Mouse (Mus musculus): ENCODE measurements around the gene Plod1. TPM values are rescaled to one million over a fixed set of nuclear protein-coding genes. Genes with fewer than 3 reads are reported as not detected.
A peak's percentile ranks its signal among the peaks of the same experiment; 100 is the strongest.

The Plod1 gene
- polyA plus RNA-seq (2016; fragmentation: Nextera tagmentation; extraction: Ambion mirVana): 46.9 and 49.6 TPM in 2 replicates

- Histone ChIP-seq H3K4me2 (peak within 1 kb of the TSS; percentile 88), H3K4me3 (peak within 1 kb of the TSS; percentile 83), H3K4me1 (replicated peaks) (peaks cover 45% of the 10 kb centered on the region), H3K9me3 (replicated peaks) (no peaks in the 10 kb centered on the region), H3K27ac (ENCODE audit: poor library complexity, severe bottlenecking) (peak within 1 kb of the TSS; percentile 86), H3K27me3 (replicated peaks) (no peaks in the 10 kb centered on the region), H3K9ac (peak within 1 kb of the TSS; percentile 90), H3K36me3 (peaks cover 4% of the 10 kb centered on the region; the same call in 1 of the 2 replicates)
- 0% methylated on average over 51 of the region's 51 CpGs for WGBS
- peak; percentile 72 for ATAC-seq (ENCODE audit: insufficient number of reproducible peaks, low FRiP score)
These were observed at the start of gene Plod1 for GRCm38 (mm10) chr4:147936331-147936954. Gene Plod1 (minus strand): TSS chr4:147936767.

DNA sequence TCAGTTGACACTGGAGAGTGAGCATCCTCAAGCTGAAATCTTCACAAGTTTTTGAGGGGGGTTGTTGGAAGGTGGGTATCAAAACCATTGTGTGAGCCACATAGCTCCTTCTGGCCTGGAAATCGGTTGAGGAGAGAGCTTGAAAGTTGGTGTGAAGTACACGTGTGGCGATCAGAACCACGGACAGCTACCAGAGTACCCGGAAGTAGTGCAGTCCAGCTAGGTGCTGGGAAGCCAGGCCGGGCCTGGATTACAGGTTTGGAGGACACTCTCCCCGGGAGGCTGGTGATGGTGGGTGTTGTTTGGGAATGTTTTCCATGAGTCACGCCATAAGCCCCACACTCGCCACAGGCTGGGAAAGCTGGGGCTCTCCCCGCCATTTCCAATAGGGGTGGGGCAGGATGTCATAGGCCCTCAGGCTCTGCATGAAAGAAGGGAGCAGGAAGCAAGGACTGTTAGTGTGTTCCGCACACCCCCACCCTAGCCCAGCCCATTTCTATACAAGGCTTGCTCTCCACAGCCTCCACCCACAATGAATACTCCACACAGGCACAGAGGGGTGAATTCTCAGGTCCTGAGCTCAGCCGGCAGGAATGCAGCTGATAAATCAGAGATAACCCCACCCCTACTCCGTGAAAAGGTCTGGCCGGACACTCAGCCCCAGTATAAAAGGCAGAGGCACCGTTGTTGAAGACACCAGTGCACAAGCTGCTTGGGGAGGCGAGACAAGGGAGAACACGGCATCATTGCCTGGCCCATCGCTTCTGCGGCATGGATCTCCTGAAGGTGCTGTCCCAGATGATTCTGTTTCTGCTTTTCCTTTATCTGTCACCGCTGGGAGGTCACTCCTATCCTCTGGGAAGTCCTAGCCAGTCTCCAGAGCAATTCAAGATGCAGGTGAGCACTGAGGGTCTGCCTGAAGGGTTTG lies 48.9 kb upstream of the Plod1 start, which contains the start of gene Nppb:
Gene Nppb (plus strand): TSS at position 584 of the 928 bp plus-strand sequence.
- peak within 1 kb of the TSS; percentile 50 for H3K4me3 ChIP-seq
- 10% methylated on average over 20 of the region's 20 CpGs for WGBS
- H3K27me3 ChIP-seq (replicated peaks): peaks cover 8% of the 10 kb centered on the region; the same call in 1 of the 2 replicates
- no peaks in the 10 kb centered on the region for H3K36me3 ChIP-seq
- peaks cover 13% of the 10 kb centered on the region for H3K4me1 ChIP-seq (replicated peaks)
- no peaks in the 10 kb centered on the region for H3K9me3 ChIP-seq (replicated peaks)
- H3K4me2 ChIP-seq: peak within 1 kb of the TSS; percentile 62
- ATAC-seq (ENCODE audit: insufficient number of reproducible peaks, low FRiP score): peak; percentile 83
- H3K27ac ChIP-seq (ENCODE audit: poor library complexity, severe bottlenecking): peak within 1 kb of the TSS; percentile 85
- peak within 1 kb of the TSS; percentile 72 for H3K9ac ChIP-seq

- no peak overlapping the region for H3K4me2 ChIP-seq
- no peak for ATAC-seq (ENCODE audit: insufficient number of reproducible peaks, low FRiP score)
- 73% methylated on average over 7 of the region's 7 CpGs for WGBS
- peaks cover 8% of the 10 kb centered on the region for H3K9me3 ChIP-seq (replicated peaks)
- H3K9ac ChIP-seq: no peak overlapping the region
- no peaks in the 10 kb centered on the region for H3K4me1 ChIP-seq (replicated peaks)
- no peak overlapping the region for H3K4me3 ChIP-seq
- no peaks in the 10 kb centered on the region for H3K36me3 ChIP-seq
- peaks cover 23% of the 10 kb centered on the region; the same call in 1 of the 2 replicates for H3K27me3 ChIP-seq (replicated peaks)
- H3K27ac ChIP-seq (ENCODE audit: poor library complexity, severe bottlenecking): no peak overlapping the region
These were observed 42.9 kb upstream of the Plod1 start for GRCm38 (mm10) chr4:147979441-147979860.

DNA sequence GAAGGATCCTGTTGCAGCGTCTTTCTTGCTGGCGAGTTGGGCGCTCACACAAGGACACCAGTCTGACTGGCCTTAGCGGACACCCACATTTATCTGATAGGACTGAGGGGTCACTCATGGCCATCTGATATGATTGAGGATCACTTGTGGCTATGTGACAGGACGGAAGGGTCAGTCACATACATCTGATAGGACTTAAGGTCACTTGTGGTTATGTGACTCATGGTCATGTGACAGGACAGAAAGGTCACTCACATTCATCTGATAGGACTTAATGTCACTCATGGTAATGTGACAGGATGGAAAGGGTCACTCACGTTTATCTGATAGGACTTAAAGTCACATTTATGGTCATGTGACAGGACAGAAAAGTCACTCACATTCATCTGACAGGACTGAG lies 41.8 kb upstream of the Plod1 start:
- Histone ChIP-seq H3K27me3 (replicated peaks) (peaks cover 24% of the 10 kb centered on the region; the same call in 1 of the 2 replicates), H3K36me3 (no peaks in the 10 kb centered on the region), H3K4me2 (no peak overlapping the region), H3K27ac (ENCODE audit: poor library complexity, severe bottlenecking) (no peak overlapping the region), H3K9me3 (replicated peaks) (peaks cover 8% of the 10 kb centered on the region), H3K4me1 (replicated peaks) (no peaks in the 10 kb centered on the region), H3K4me3 (no peak overlapping the region), H3K9ac (no peak overlapping the region)
- 82% methylated on average over 6 of the region's 6 CpGs for WGBS
- no peak for ATAC-seq (ENCODE audit: insufficient number of reproducible peaks, low FRiP score)

DNA sequence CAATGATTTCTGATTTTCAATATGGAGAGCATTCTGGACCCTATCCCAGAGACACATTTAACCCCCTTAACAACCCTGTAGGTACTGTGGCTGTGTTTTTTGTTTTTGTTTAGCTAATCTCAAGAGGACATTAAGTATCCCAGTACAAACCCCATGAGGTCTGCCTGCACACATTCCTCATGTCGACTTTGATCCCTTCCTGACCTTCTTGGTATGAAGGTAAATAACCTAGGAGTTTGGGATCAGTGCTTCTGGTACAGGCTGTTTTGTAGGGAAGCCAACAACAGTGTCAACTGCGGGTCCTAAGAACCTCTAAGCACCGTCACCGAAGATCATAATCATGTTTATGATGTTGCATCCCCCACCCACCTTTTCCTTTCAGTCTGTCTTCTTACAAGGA lies 41.2 kb upstream of the Plod1 start:
- H3K9ac ChIP-seq: no peak overlapping the region
- no peak overlapping the region for H3K4me3 ChIP-seq
- no peak overlapping the region for H3K27ac ChIP-seq (ENCODE audit: poor library complexity, severe bottlenecking)
- 74% methylated on average over 4 of the region's 4 CpGs for WGBS
- H3K27me3 ChIP-seq (replicated peaks): peaks cover 30% of the 10 kb centered on the region; the same call in 1 of the 2 replicates
- ATAC-seq (ENCODE audit: insufficient number of reproducible peaks, low FRiP score): no peak
- no peak overlapping the region for H3K4me2 ChIP-seq
- no peaks in the 10 kb centered on the region for H3K36me3 ChIP-seq
- peaks cover 8% of the 10 kb centered on the region for H3K9me3 ChIP-seq (replicated peaks)
- H3K4me1 ChIP-seq (replicated peaks): no peaks in the 10 kb centered on the region

DNA sequence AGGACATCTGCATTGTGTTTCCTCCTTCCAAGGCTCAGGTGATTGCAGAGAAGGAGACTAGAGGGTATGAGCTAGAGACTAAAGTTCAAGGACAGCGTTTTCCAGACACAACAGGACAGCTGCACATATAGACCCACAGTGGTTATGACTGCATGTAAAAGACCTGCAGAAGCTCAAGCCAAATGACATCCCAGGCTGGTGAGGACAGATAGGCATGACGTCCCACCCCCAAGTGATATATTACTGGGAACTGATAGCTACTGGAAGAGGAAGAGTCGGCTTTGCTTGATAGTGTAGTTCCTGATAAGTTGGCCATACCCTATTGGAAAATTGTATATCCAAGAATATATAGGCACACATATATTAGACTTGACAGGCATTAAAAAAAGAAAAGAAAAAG lies 39.7 kb upstream of the Plod1 start:
- no peaks in the 10 kb centered on the region for H3K4me1 ChIP-seq (replicated peaks)
- H3K9ac ChIP-seq: no peak overlapping the region
- 43% methylated on average over 3 of the region's 3 CpGs for WGBS
- H3K4me2 ChIP-seq: no peak overlapping the region
- no peak for ATAC-seq (ENCODE audit: insufficient number of reproducible peaks, low FRiP score)
- H3K27me3 ChIP-seq (replicated peaks): peaks cover 33% of the 10 kb centered on the region
- peaks cover 8% of the 10 kb centered on the region for H3K9me3 ChIP-seq (replicated peaks)
- H3K4me3 ChIP-seq: no peak overlapping the region
- no peaks in the 10 kb centered on the region for H3K36me3 ChIP-seq
- H3K27ac ChIP-seq (ENCODE audit: poor library complexity, severe bottlenecking): no peak overlapping the region

- H3K4me2 ChIP-seq: peak overlapping the region; percentile 59
- H3K27me3 ChIP-seq (replicated peaks): peaks cover 38% of the 10 kb centered on the region
- 0 out of 2 replicates have a peak overlapping the region, but pooled peaks have one; percentile 0 for H3K4me3 ChIP-seq
- H3K9ac ChIP-seq: no peak overlapping the region
- H3K9me3 ChIP-seq (replicated peaks): no peaks in the 10 kb centered on the region
- WGBS: 6% methylated on average over 9 of the region's 9 CpGs
- peak; percentile 77 for ATAC-seq (ENCODE audit: insufficient number of reproducible peaks, low FRiP score)
- H3K4me1 ChIP-seq (replicated peaks): peaks cover 37% of the 10 kb centered on the region
- peak overlapping the region; percentile 88 for H3K27ac ChIP-seq (ENCODE audit: poor library complexity, severe bottlenecking)
- no peaks in the 10 kb centered on the region for H3K36me3 ChIP-seq
These were observed 32.8 kb upstream of the Plod1 start for GRCm38 (mm10) chr4:147969337-147969736.

- Histone ChIP-seq H3K4me2 (peak overlapping the region; percentile 59), H3K27ac (ENCODE audit: poor library complexity, severe bottlenecking) (peak overlapping the region; percentile 88), H3K27me3 (replicated peaks) (peaks cover 38% of the 10 kb centered on the region), H3K9me3 (replicated peaks) (no peaks in the 10 kb centered on the region), H3K4me1 (replicated peaks) (peaks cover 42% of the 10 kb centered on the region), H3K36me3 (no peaks in the 10 kb centered on the region), H3K4me3 (no peak overlapping the region), H3K9ac (no peak overlapping the region)
- 36% methylated on average over 2 of the region's 2 CpGs for WGBS
- ATAC-seq (ENCODE audit: insufficient number of reproducible peaks, low FRiP score): 0 out of 2 replicates have a peak, but pooled peaks have one; percentile 30
These were observed 32.2 kb upstream of the Plod1 start for GRCm38 (mm10) chr4:147968816-147969215.

DNA sequence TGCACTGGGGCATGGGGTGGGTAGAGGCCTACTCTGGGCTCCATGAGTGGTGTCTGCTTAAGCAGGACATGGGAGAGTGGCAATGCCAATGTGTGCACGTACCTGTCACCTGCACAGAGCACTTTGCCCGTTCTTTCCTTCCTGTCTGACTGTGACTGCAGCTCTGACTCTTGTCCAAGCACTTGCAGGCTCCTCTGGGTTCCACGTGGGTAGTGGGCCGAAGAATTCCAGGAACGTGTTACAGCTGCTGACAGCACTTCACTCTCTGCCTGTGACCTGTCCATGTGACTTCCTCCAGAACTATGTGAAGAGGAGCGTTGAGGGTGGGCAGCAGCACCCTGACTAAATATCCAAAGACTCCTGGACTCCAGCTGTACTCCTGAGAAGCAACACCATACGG lies 29.1 kb upstream of the Plod1 start:
- Histone ChIP-seq H3K4me1 (replicated peaks) (peaks cover 58% of the 10 kb centered on the region), H3K9me3 (replicated peaks) (no peaks in the 10 kb centered on the region), H3K36me3 (no peaks in the 10 kb centered on the region), H3K27me3 (replicated peaks) (peaks cover 31% of the 10 kb centered on the region), H3K27ac (ENCODE audit: poor library complexity, severe bottlenecking) (peak overlapping the region; percentile 94), H3K4me3 (no peak overlapping the region), H3K4me2 (peak overlapping the region; percentile 46), H3K9ac (peak overlapping the region; percentile 47)
- 32% methylated on average over 7 of the region's 7 CpGs for WGBS
- peak; percentile 64 for ATAC-seq (ENCODE audit: insufficient number of reproducible peaks, low FRiP score)

DNA sequence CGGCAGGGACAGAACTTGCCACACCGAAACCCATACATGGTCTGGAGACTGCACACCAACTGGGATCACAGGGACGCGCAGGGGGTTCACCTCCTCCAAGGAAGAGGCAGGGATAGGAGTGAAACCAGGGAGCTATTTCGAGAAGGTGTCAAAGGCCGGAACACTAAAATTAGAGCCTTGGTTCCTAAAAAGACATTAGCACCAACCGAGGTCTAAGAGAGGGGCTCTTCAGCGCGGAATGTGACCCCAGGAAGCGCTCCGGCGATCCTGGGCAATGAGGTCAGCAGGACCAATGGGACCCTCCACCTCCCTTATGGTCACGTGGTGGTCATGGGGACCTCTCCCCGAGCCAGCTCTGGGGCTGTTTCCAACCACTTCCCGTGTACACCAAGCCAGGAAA lies 27.1 kb upstream of the Plod1 start:
- peak overlapping the region; percentile 88 for H3K27ac ChIP-seq (ENCODE audit: poor library complexity, severe bottlenecking)
- peak overlapping the region; percentile 40 for H3K4me2 ChIP-seq
- H3K9ac ChIP-seq: no peak overlapping the region
- H3K36me3 ChIP-seq: no peaks in the 10 kb centered on the region
- H3K4me3 ChIP-seq: no peak overlapping the region
- ATAC-seq (ENCODE audit: insufficient number of reproducible peaks, low FRiP score): peak; percentile 66
- H3K27me3 ChIP-seq (replicated peaks): peaks cover 23% of the 10 kb centered on the region
- no peaks in the 10 kb centered on the region for H3K9me3 ChIP-seq (replicated peaks)
- 63% methylated on average over 15 of the region's 15 CpGs for WGBS
- peaks cover 54% of the 10 kb centered on the region for H3K4me1 ChIP-seq (replicated peaks)

DNA sequence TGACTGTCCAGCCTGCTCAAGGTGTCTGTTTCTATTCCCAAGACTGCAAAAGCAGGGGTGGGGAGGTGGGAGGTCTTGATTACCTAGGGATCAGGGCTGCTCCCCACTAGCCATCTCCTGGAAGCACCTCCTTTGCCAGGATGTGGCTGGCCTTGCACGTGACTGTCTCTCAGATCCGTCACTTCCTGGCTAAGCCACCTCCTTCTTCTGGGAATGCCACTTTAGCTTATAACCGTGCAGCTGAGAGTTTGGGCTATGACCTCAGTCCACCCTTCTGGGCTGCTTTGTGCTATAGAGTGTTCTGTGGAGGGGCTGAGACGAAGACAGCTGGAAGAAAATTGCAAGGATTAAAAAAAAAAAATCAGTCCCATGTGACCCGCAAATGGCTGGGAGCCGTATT lies 26.2 kb upstream of the Plod1 start:
- Histone ChIP-seq H3K9me3 (replicated peaks) (no peaks in the 10 kb centered on the region), H3K4me3 (no peak overlapping the region), H3K27me3 (replicated peaks) (peaks cover 23% of the 10 kb centered on the region), H3K9ac (no peak overlapping the region), H3K36me3 (no peaks in the 10 kb centered on the region), H3K4me2 (peak overlapping the region; percentile 40; the same call in 1 of the 2 replicates), H3K27ac (ENCODE audit: poor library complexity, severe bottlenecking) (peak overlapping the region; percentile 88), H3K4me1 (replicated peaks) (peaks cover 50% of the 10 kb centered on the region)
- no peak for ATAC-seq (ENCODE audit: insufficient number of reproducible peaks, low FRiP score)
- WGBS: 51% methylated on average over 6 of the region's 6 CpGs

Data from heart, embryonic 12.5 days (tissue).